In genomic region chr16:56842988-56843387, GRCm38 (mm10) we compare ENCODE assay signal across 31 mouse cellular contexts. TPM values are rescaled to one million over a fixed set of nuclear protein-coding genes. Genes with fewer than 3 reads are reported as not detected.
A peak's percentile ranks its signal among the peaks of the same experiment; 100 is the strongest.
DNase-seq lines count a peak whose midpoint lies in the region; ATAC-seq lines count a peak whose summit lies in the region.
"Had no signal": no experiment of that assay in that cellular context is flagged by ENCODE, and none has a peak within 500 bp of the region (broad histone marks: within the 10 kb centered on the region; RNA-seq: fewer than 3 reads in every experiment).

No protein-coding gene starts in this region.

- no peak overlapping the region for H3K4me3 ChIP-seq in kidney, embryonic 15.5 days (replicated peaks)
- H3K4me3 ChIP-seq: forebrain, embryonic 10.5 days; forebrain, embryonic 13.5 days; hindbrain, embryonic 10.5 days; hindbrain, embryonic 13.5 days had no signal

- H3K9me3 ChIP-seq in kidney, embryonic 15.5 days (replicated peaks) = no peaks in the 10 kb centered on the region
- H3K9me3 ChIP-seq: forebrain, embryonic 10.5 days; forebrain, embryonic 13.5 days; hindbrain, embryonic 10.5 days; hindbrain, embryonic 13.5 days had no signal

- H3K27me3 ChIP-seq in kidney, embryonic 15.5 days = no peaks in the 10 kb centered on the region
- H3K27me3 ChIP-seq: forebrain, embryonic 13.5 days; hindbrain, embryonic 13.5 days had no signal

- H3K4me1 ChIP-seq in kidney, embryonic 15.5 days = no peaks in the 10 kb centered on the region
- H3K4me1 ChIP-seq: forebrain, embryonic 10.5 days; forebrain, embryonic 13.5 days; hindbrain, embryonic 10.5 days; hindbrain, embryonic 13.5 days had no signal

- peak; percentile 1 for DNase-seq in CD4-positive helper T cell, adult 2 months (ENCODE audit: low read depth, low spot score)
- no peak for DNase-seq in embryo, embryonic 10.5 days (ENCODE audit: low spot score)
- DNase-seq in cerebellum, adult 9-10 months = no peak
- DNase-seq: adrenal gland, postnatal 10 days; adrenal gland, postnatal 36 days; B cell, adult 2 months; cerebellum, adult 11 months; cerebellum, adult 2 months; cerebellum, postnatal 10 days; cerebellum, postnatal 36 days; gastrocnemius, postnatal 10 days; gastrocnemius, postnatal 36 days; heart, postnatal 36 days; kidney, adult 18-20 months had no signal

- H3K4me2 ChIP-seq in kidney, embryonic 15.5 days = no peak overlapping the region
- H3K4me2 ChIP-seq: forebrain, embryonic 13.5 days; heart, embryonic 11.5 days; hindbrain, embryonic 13.5 days had no signal

- ATAC-seq in CD4-positive, CD25-positive, alpha-beta regulatory T cell, adult 4 months = peak; percentile 64
- ATAC-seq in inflammation-experienced regulatory T-cells, adult 6 months = peak; percentile 67
- no peak for ATAC-seq in kidney, embryonic 15.5 days (replicated peaks; ENCODE audit: low FRiP score)
- ATAC-seq: activated CD4-positive, CD25-positive, alpha-beta regulatory T cell, adult 4 months; forebrain, embryonic 13.5 days; forebrain, embryonic 16.5 days; hindbrain, embryonic 16.5 days; intestine, embryonic 16.5 days had no signal

- WGBS in kidney, embryonic 15.5 days = 92% methylated on average over 5 of the region's 5 CpGs

- H3K9ac ChIP-seq in kidney, embryonic 15.5 days = no peak overlapping the region
- H3K9ac ChIP-seq: forebrain, embryonic 13.5 days; hindbrain, embryonic 13.5 days had no signal

- no peak overlapping the region for H3K27ac ChIP-seq in kidney, embryonic 15.5 days
- H3K27ac ChIP-seq: forebrain, embryonic 10.5 days; forebrain, embryonic 13.5 days; hindbrain, embryonic 10.5 days; hindbrain, embryonic 13.5 days had no signal

- no peaks in the 10 kb centered on the region for H3K36me3 ChIP-seq in kidney, embryonic 15.5 days
- H3K36me3 ChIP-seq: forebrain, embryonic 10.5 days; hindbrain, embryonic 10.5 days; hindbrain, embryonic 13.5 days had no signal

RNA-seq across cellular contexts. Expression of gene Tmem45a, which starts 43.0 kb away (rescaled TPM):
- 1 to 10 TPM in 1 of 2 experiments, not detected in 1; 1.3 TPM for polyA plus RNA-seq in CD4-positive, CD25-positive, alpha-beta regulatory T cell, adult 4 months (2017; shearing (Covaris generic))
- polyA plus RNA-seq in inflammation-experienced regulatory T-cells, adult 6 months (2017; shearing (Covaris generic)) = under 1 TPM in 2 of 3 experiments, not detected in 1; 0.34 to 0.58 TPM
- 25.6 and 35.8 TPM in 2 replicates for polyA plus RNA-seq in kidney, embryonic 15.5 days (2015; fragmentation: Nextera tagmentation; extraction: Ambion mirVana)
- polyA plus RNA-seq: activated CD4-positive, CD25-positive, alpha-beta regulatory T cell, adult 4 months had no signal

RNA-seq across cellular contexts. Expression of gene Adgrg7, which starts 47.3 kb away (rescaled TPM):
- not detected for polyA plus RNA-seq in CD4-positive, CD25-positive, alpha-beta regulatory T cell, adult 4 months (2017; shearing (Covaris generic))
- polyA plus RNA-seq in inflammation-experienced regulatory T-cells, adult 6 months (2017; shearing (Covaris generic)) = not detected
- not detected in 2 replicates for polyA plus RNA-seq in kidney, embryonic 15.5 days (2015; fragmentation: Nextera tagmentation; extraction: Ambion mirVana)
- polyA plus RNA-seq: activated CD4-positive, CD25-positive, alpha-beta regulatory T cell, adult 4 months; cerebellum, adult 2 months; cortical plate, adult 2 months; embryonic facial prominence, embryonic 11.5 days; embryonic facial prominence, embryonic 14.5 days; forebrain, embryonic 10.5 days; forebrain, embryonic 13.5 days; forebrain, embryonic 16.5 days; heart, embryonic 11.5 days; heart, embryonic 14.5 days; heart, postnatal 0 days; hindbrain, embryonic 10.5 days; hindbrain, embryonic 13.5 days; hindbrain, embryonic 16.5 days had no signal

Comparison
In these comparisons a context has a peak if more than half of its experiments do, and no peak if none do; other contexts are left out.
1. RNA of gene Tmem45a, which starts 43.0 kb away (polyA plus RNA-seq): 25.6 to 35.8 TPM in kidney, embryonic 15.5 days; 1.3 TPM in CD4-positive, CD25-positive, alpha-beta regulatory T cell, adult 4 months and 0.34 to 0.58 TPM in inflammation-experienced regulatory T-cells, adult 6 months; every median in the first group is over 10 times any median in the second.